Mouse (Mus musculus) intestine, postnatal 0 days (tissue): Measurements from ENCODE around the gene Dda1. TPM values are rescaled to one million over a fixed set of nuclear protein-coding genes. Genes with fewer than 3 reads are reported as not detected.
"Not testable (repeated sequence)": the region's sequence is repeated elsewhere in the genome, so short reads cannot be mapped to it uniquely, and the experiment has no call there.

Experiments used
- ATAC-seq: fragments of 200-750 bp; cut with Nextera tagmentation; 2 replicates; pipeline ENCODE4 v1.8.0; 2017; ENCODE audit warnings: mild to moderate bottlenecking, moderate TSS enrichment, moderate library complexity
- H3K27ac ChIP-seq: fragments of 300-500 bp; sonication (generic); 2 replicates; pipeline ENCODE4 v1.5.1; 2014; ENCODE audit warnings: mild to moderate bottlenecking, low read depth, low read length, moderate library complexity
- H3K27me3 ChIP-seq: fragments of 300-500 bp; sonication (generic); replicated peaks from 2 replicates; pipeline ENCODE4 v1.6.1; 2014; ENCODE audit warnings: low read length, mixed read lengths; ENCODE audit not compliant: control insufficient read depth, insufficient read depth
- H3K36me3 ChIP-seq: fragments of 300-500 bp; sonication (generic); 2 replicates; pipeline ENCODE4 v1.6.1; 2014; ENCODE audit warnings: mild to moderate bottlenecking, moderate library complexity; ENCODE audit not compliant: control insufficient read depth, insufficient read depth
- H3K4me1 ChIP-seq: fragments of 300-500 bp; sonication (generic); replicated peaks from 2 replicates; pipeline ENCODE4 v1.6.1; 2014; ENCODE audit warnings: antibody characterized with exemption, low read length, mixed read lengths; ENCODE audit not compliant: control insufficient read depth, insufficient read depth
- H3K4me2 ChIP-seq: fragments of 300-500 bp; sonication (generic); replicated peaks from 2 replicates; pipeline ENCODE4 v1.6.1; 2014; ENCODE audit warnings: low read depth, mild to moderate bottlenecking, moderate library complexity
- H3K4me3 ChIP-seq: fragments of 300-500 bp; sonication (generic); 2 replicates; pipeline ENCODE4 v1.5.1; 2014; ENCODE audit warnings: low read depth, low read length
- H3K9ac ChIP-seq: fragments of 300-500 bp; sonication (generic); 2 replicates; pipeline ENCODE4 v1.6.1; 2014; ENCODE audit warnings: mild to moderate bottlenecking, low read depth, low read length
- H3K9me3 ChIP-seq: fragments of 300-500 bp; sonication (generic); 2 replicates; pipeline ENCODE4 v1.6.1; 2016; ENCODE audit warnings: mixed run types; ENCODE audit not compliant: control insufficient read depth
- CTCF ChIP-seq: sonication (generic); IDR thresholded peaks from 2 replicates; pipeline ENCODE4 v1.5.1; 2016; ENCODE audit warnings: low read depth, mild to moderate bottlenecking, control low read depth, antibody characterized with exemption, moderate library complexity
- WGBS: fragments of 180-500 bp; shearing (Covaris S2); extraction: QIAGEN DNeasy Blood & Tissue Kit; methylation state at CpG from one replicate; pipeline ENCODE4 v1.1.7; 2014; 5-methylcytosine and 5-hydroxymethylcytosine counted together
- polyA plus RNA-seq: library from polyadenylated mRNA; unstranded; fragments of >200 nt; fragmentation: Nextera tagmentation; extraction: Ambion mirVana; gene quantifications from 2 replicates; pipeline ENCODE4 v1.2.1, GENCODE M21; 2015

The Dda1 gene
- polyA plus RNA-seq, 1 experiment from 2014 or later, result 82.8 TPM

DNA sequence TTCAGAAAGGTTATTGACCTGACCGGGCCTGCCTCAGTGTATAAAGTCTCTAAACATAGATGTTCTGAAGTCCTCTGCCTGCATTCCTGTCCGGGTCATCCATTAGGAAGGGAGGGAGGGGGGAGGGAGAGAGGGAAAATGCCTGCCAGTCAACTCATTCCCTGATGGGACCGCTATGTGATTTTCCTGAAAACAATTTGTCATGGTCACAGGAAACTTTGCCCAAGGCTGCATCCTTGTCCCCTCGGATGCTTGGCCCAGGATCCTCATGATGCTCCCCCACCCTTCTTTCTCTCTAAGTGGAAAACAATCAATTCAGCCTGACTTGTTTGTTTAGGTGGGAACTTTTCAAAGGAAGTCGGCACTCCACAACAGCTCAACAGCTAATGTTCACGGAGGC, 47.8 kb downstream of the Dda1 start:
- no peaks in the 10 kb centered on the region for H3K36me3 ChIP-seq
- no peak for TF ChIP-seq CTCF
- no peak overlapping the region for H3K4me3 ChIP-seq
- 12% methylated on average over 6 of the region's 6 CpGs for WGBS
- ATAC-seq, result no peak
- no peak overlapping the region for H3K27ac ChIP-seq
- no peak overlapping the region for H3K4me2 ChIP-seq
- H3K9ac ChIP-seq, result no peak overlapping the region
- no peaks in the 10 kb centered on the region for H3K4me1 ChIP-seq
- no peaks in the 10 kb centered on the region; the same call in 1 of the 2 replicates for H3K27me3 ChIP-seq
- no peaks in the 10 kb centered on the region for H3K9me3 ChIP-seq

DNA sequence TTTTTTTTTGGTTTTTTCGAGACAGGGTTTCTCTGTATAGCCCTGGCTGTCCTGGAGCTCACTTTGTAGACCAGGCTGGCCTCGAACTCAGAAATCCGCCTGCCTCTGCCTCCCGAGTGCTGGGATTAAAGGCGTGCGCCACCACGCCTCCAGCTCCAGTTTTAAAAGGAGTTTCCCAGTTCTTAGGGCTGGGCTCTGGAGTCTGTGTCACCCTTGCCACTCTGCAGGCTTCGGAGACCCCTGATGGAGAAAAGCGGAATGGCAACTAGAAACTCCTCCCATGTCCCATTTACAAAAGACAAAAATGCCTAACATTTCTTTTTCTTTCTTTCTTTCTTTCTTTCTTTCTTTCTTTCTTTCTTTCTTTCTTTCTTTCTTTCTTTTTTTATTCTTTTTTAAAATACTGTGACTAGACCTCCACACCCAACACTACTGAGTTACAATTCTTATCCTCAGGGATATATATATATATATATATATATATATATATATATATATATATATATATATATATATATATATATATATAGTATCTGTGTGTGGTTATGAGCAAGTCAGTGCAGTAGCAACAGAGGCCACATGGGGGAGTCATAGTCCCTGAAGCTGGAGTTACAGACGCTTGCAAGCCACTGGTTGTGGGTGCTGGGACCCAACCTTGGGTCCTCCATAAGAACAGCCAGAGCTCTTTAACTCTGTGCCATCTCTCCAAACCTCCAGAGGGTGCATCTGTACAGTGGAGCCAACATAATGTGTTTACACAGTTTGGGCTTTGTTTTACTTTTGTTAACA, 50.2 kb downstream of the Dda1 start:
- H3K9ac ChIP-seq, H3K4me3 ChIP-seq, H3K4me1 ChIP-seq, H3K9me3 ChIP-seq, ATAC-seq, H3K27ac ChIP-seq, H3K36me3 ChIP-seq, H3K27me3 ChIP-seq, H3K4me2 ChIP-seq: not testable (repeated sequence)
- 37% methylated on average over 8 of the region's 10 CpGs for WGBS
- peak; percentile 74 for TF ChIP-seq CTCF

DNA sequence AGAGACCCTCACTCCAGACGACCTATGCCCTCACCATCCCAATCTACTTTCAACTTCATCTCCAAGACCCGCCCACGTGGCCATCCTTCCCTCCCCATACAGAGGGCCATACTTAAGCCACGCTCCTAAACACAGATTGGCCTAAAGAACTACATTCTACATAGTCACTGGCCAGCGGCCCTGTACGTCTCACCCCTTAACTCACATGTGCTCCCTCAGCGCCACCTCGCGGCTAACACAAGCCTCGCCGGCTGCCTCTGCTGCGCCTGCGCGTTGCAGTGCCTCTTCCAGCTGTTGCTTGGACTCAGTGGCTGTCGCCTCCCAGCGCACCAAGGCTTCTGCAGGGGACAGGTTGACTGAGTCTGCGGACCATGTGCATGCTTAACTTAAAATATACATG, 52.6 kb downstream of the Dda1 start:
- Histone ChIP-seq H3K4me3 (no peak overlapping the region), H3K9ac (no peak overlapping the region), H3K27me3 (peaks cover 19% of the 10 kb centered on the region), H3K9me3 (no peaks in the 10 kb centered on the region), H3K36me3 (no peaks in the 10 kb centered on the region), H3K4me1 (no peaks in the 10 kb centered on the region), H3K27ac (no peak overlapping the region), H3K4me2 (peak overlapping the region; percentile 6; the same call in 1 of the 2 replicates)
- peak; percentile 78 for ATAC-seq
- TF ChIP-seq CTCF, result peak; percentile 99
- WGBS, result 3% methylated on average over 17 of the region's 17 CpGs

DNA sequence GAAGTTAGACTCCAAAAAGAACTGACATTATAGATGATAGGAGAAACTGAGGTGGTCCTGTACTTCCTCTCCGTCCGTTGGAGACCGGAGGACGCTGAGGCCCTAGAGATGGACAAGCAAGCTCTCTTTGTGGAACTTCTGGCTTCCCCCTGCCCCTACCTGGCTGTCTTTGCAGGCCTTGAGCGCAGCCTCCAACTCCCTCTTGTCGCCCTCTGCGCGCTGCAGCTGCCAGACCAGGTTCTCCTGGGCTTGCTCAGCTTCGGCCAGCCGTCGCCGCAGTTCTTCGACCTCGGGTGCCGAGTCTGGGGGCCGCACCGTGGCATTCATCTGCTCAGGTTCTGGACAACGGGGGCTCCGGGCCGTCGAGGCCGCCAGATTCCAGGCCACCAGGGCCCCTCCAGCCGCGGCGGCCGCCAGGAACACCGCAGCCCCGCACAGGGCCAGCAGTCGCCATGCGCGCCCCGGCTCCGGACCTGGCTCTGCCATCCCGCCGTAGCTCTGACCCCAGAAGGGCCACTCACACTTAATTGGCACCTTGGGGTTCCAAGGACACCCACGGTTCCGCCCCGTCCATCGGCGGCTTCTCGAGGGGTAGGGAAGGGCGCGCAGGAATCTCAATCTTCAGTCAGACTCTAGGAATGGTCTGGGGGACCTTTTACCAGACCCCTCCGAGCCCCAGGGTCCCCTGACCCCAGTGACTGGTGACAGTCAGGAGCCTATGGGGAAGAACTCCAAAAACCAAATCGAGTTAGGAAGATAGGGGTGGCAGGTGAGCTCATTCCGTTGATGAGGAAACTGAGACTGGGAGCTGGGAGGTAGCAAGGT, 56.4 kb downstream of the Dda1 start, which contains the start of gene Ccdc194:
TSS of gene Ccdc194 (minus strand) at position 486 of the 825 bp plus-strand sequence.
- Histone ChIP-seq H3K27ac (no peak within 1 kb of the TSS), H3K4me3 (peak within 1 kb of the TSS; percentile 2; the same call in 1 of the 2 replicates), H3K36me3 (no peaks in the 10 kb centered on the region), H3K4me1 (no peaks in the 10 kb centered on the region), H3K27me3 (peaks cover 20% of the 10 kb centered on the region), H3K9me3 (no peaks in the 10 kb centered on the region), H3K4me2 (peak within 1 kb of the TSS; percentile 17; the same call in 1 of the 2 replicates), H3K9ac (no peak within 1 kb of the TSS)
- WGBS, result 16% methylated on average over 46 of the region's 46 CpGs
- TF ChIP-seq CTCF, result no peak
- no peak for ATAC-seq

Other genes starting within 250 kb of the Dda1 start
- 6.5 and 7.2 TPM in 2 replicates for gene Myo9b, start 196.5 kb upstream of the Dda1 start, polyA plus RNA-seq
- 12.9 and 13.1 TPM in 2 replicates for gene Haus8, start 196.3 kb upstream of the Dda1 start, polyA plus RNA-seq
- 98.4 and 106 TPM in 2 replicates for gene Use1, start 102.4 kb upstream of the Dda1 start, polyA plus RNA-seq
- gene Ocel1, start 97.9 kb upstream of the Dda1 start, polyA plus RNA-seq, result 20.0 and 20.5 TPM in 2 replicates
- 58.3 and 58.5 TPM in 2 replicates for gene Nr2f6, start 87.2 kb upstream of the Dda1 start, polyA plus RNA-seq
- 4.1 and 4.9 TPM in 2 replicates for gene Ushbp1, start 73.4 kb upstream of the Dda1 start, polyA plus RNA-seq
- gene Babam1, start 72.3 kb upstream of the Dda1 start, polyA plus RNA-seq, result 66.8 and 68.6 TPM in 2 replicates
- gene Ankle1, start 63.2 kb upstream of the Dda1 start, polyA plus RNA-seq, result 2.8 and 4.4 TPM in 2 replicates
- gene Abhd8, start 5.5 kb upstream of the Dda1 start, polyA plus RNA-seq, result 15.2 and 15.9 TPM in 2 replicates
- 187 and 190 TPM in 2 replicates for gene Mrpl34, start 4.2 kb upstream of the Dda1 start, polyA plus RNA-seq
- gene Ano8, start 16.8 kb downstream of the Dda1 start, polyA plus RNA-seq, result 0.54 and 0.74 TPM in 2 replicates
- 6.3 and 6.6 TPM in 2 replicates for gene Gtpbp3, start 18.9 kb downstream of the Dda1 start, polyA plus RNA-seq
- 109 and 111 TPM in 2 replicates for gene Plvap, start 42.6 kb downstream of the Dda1 start, polyA plus RNA-seq
- 0.08 TPM in 1 of 2 replicates, not detected in the other for gene Ccdc194, start 56.5 kb downstream of the Dda1 start, polyA plus RNA-seq
- gene Bst2, start 68.3 kb downstream of the Dda1 start, polyA plus RNA-seq, result 85.5 and 91.5 TPM in 2 replicates
- 133 and 143 TPM in 2 replicates for gene Mvb12a, start 73.7 kb downstream of the Dda1 start, polyA plus RNA-seq
- 0.66 and 0.90 TPM in 2 replicates for gene Tmem221, start 89.7 kb downstream of the Dda1 start, polyA plus RNA-seq
- not detected in 2 replicates for gene Nxnl1, start 97.4 kb downstream of the Dda1 start, polyA plus RNA-seq
- 14.5 and 14.9 TPM in 2 replicates for gene Slc27a1, start 99.7 kb downstream of the Dda1 start, polyA plus RNA-seq
- 152 and 154 TPM in 2 replicates for gene Pgls, start 123.0 kb downstream of the Dda1 start, polyA plus RNA-seq
- 0.47 and 0.77 TPM in 2 replicates for gene Fam129c, start 128.4 kb downstream of the Dda1 start, polyA plus RNA-seq
- 43.3 and 44.5 TPM in 2 replicates for gene Colgalt1, start 141.8 kb downstream of the Dda1 start, polyA plus RNA-seq
- 0.60 and 0.72 TPM in 2 replicates for gene Unc13a, start 202.6 kb downstream of the Dda1 start, polyA plus RNA-seq
- 5.7 and 6.8 TPM in 2 replicates for gene Jak3, start 207.1 kb downstream of the Dda1 start, polyA plus RNA-seq
- 2.5 and 3.0 TPM in 2 replicates for gene Insl3, start 220.0 kb downstream of the Dda1 start, polyA plus RNA-seq
- gene B3gnt3, start 232.6 kb downstream of the Dda1 start, polyA plus RNA-seq, result 30.5 and 33.5 TPM in 2 replicates